Mouse (Mus musculus) ES-E14 (cell line): Measurements from ENCODE around the gene Apol7c. TPM values are rescaled to one million over a fixed set of nuclear protein-coding genes. Genes with fewer than 3 reads are reported as not detected.
"Not testable (repeated sequence)": the region's sequence is repeated elsewhere in the genome, so short reads cannot be mapped to it uniquely, and the experiment has no call there.

Source experiments
- DNase-seq: peaks from one replicate; pipeline ENCODE4 v3.0.0-alpha.2; 2013; ENCODE audit warnings: low read depth, low spot score
- H3K27ac ChIP-seq: 2 replicates; pipeline ENCODE4 v1.5.1; 2012; ENCODE audit warnings: low read depth, mild to moderate bottlenecking, low read length, moderate library complexity, mixed read lengths; ENCODE audit not compliant: poor library complexity, insufficient read depth, severe bottlenecking
- H3K36me3 ChIP-seq: 2 replicates; pipeline ENCODE4 v1.6.1; 2012; ENCODE audit warnings: mild to moderate bottlenecking, low read length, moderate library complexity, mixed read lengths; ENCODE audit not compliant: control insufficient read depth, poor library complexity, insufficient read depth, severe bottlenecking
- H3K4me1 ChIP-seq, 2 experiments: fragments of 150-350 bp in 1 of 2; sonication (generic) in 1 of 2; 2 replicates each; pipeline ENCODE4 v1.6.1; 2012; ENCODE audit warnings: low read length in 2 of 2, mild to moderate bottlenecking in 1 of 2, mixed read lengths in 1 of 2; ENCODE audit not compliant: control insufficient read depth in 2 of 2, insufficient read depth in 2 of 2, poor library complexity in 1 of 2
- H3K4me3 ChIP-seq, 2 experiments: fragments of 150-350 bp in 1 of 2; sonication (generic) in 1 of 2; 2 replicates each; pipeline ENCODE4 v1.5.1; 2012; ENCODE audit warnings: low read length in 2 of 2, low read depth in 1 of 2, mild to moderate bottlenecking in 1 of 2, mixed read lengths in 1 of 2; ENCODE audit not compliant: insufficient read depth in 1 of 2, poor library complexity in 1 of 2, severe bottlenecking in 1 of 2
- H3K9ac ChIP-seq: 2 replicates; pipeline ENCODE4 v1.6.1; 2012; ENCODE audit warnings: low read depth, mild to moderate bottlenecking, low read length, mixed read lengths; ENCODE audit not compliant: poor library complexity, insufficient read depth, severe bottlenecking
- H3K9me3 ChIP-seq: fragments of 150-350 bp; sonication (generic); 2 replicates; pipeline ENCODE4 v1.6.1; 2012; ENCODE audit warnings: low read depth, mild to moderate bottlenecking, low read length; ENCODE audit not compliant: control insufficient read depth, insufficient read depth
- CHD2 ChIP-seq: IDR thresholded peaks from 2 replicates; pipeline ENCODE4 v1.6.1; 2014; ENCODE audit warnings: mild to moderate bottlenecking, low read depth, low read length, inconsistent platforms
- HCFC1 ChIP-seq: IDR thresholded peaks from 2 replicates; pipeline ENCODE4 v1.6.1; 2012; ENCODE audit warnings: low read length, inconsistent platforms, borderline replicate concordance; ENCODE audit not compliant: insufficient read depth
- MAFK ChIP-seq: IDR thresholded peaks from 2 replicates; pipeline ENCODE4 v1.6.1; 2014; ENCODE audit warnings: mild to moderate bottlenecking, low read depth, low read length, inconsistent platforms; ENCODE audit not compliant: insufficient read depth
- ZC3H11A ChIP-seq: IDR thresholded peaks from 2 replicates; pipeline ENCODE4 v1.6.1; 2012; ENCODE audit warnings: low read depth, mild to moderate bottlenecking, inconsistent platforms, low read length, borderline replicate concordance
- ZNF384 ChIP-seq: IDR thresholded peaks from 2 replicates; pipeline ENCODE4 v1.6.1; 2012; ENCODE audit warnings: low read depth, low read length, inconsistent platforms
- in situ Hi-C, 2 experiments: fragments of 600-800 bp; cut with MboI; formaldehyde crosslinking; loops; one replicate each; pipeline ENCODE4 v1.15.1; 2025; ENCODE audit warnings: low sequenced_read_pairs in 2 of 2, inconsistent platforms in 1 of 2; ENCODE audit not compliant: unreplicated experiment in 2 of 2
- total RNA-seq: library from RNA; depleted of rRNA; stranded (reverse); fragments of 300-350 nt; gene quantifications from 2 replicates; pipeline ENCODE4 v1.2.3, GENCODE M21; 2012; rRNA removed

The Apol7c gene
- total RNA-seq, 1 experiment = not detected

DNA sequence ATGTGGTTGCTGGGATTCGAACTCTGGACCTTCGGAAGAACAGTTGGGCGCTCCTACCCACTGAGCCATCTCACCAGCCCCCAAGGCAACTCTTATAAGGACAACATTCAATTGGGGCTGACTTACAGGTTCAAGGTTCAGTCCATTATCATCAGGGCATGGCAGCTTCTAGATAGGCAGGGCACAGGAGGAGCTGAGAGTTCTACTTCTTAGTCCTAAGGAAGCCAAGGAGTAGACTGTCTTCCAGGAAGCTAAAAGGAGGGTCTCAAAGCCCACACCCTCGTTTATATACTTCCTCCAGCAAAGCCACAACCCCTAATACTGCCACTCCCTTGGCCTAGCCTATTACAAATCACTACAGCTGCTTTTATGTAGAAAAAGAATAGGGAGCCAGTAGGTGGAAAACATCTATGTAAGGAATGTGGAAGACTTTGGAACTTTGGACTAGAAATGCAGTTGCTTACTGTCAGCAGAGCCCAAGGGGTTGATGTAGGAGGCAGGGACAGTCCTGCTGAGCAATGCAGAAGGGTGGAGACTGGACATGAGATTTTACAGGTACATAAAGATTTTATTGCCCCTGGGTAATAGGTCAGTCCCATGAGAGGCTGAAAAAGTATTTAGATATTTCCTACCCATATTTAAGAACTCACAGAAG lies 50.8 kb downstream of the Apol7c start:
- Histone ChIP-seq H3K27ac (no peak overlapping the region), H3K9me3 (no peaks in the 10 kb centered on the region), H3K4me3 (no peak overlapping the region), H3K36me3 (no peaks in the 10 kb centered on the region), H3K4me1 (no peaks in the 10 kb centered on the region), H3K9ac (no peak overlapping the region)
- no peak for TF ChIP-seq CHD2
- no peak for TF ChIP-seq MAFK
- TF ChIP-seq ZC3H11A = no peak
- no peak for TF ChIP-seq ZNF384
- TF ChIP-seq HCFC1 = no peak
- DNase-seq = no peak
- in situ Hi-C loops = no loop called here

- H3K9me3 ChIP-seq, H3K4me1 ChIP-seq, DNase-seq, H3K4me3 ChIP-seq, H3K36me3 ChIP-seq, H3K27ac ChIP-seq, in situ Hi-C loops, H3K9ac ChIP-seq: not testable (repeated sequence)
Observed at GRCm38 (mm10) chr15:77476693-77477092, 56.4 kb downstream of the Apol7c start, which contains the start of gene Apol10a. Apol10a (plus strand) TSS chr15:77477047.

Other genes with a start within 250 kb of the Apol7c start
- 55.3 and 56.4 TPM in 2 replicates for gene Rbfox2, start 226.3 kb downstream of the Apol7c start, total RNA-seq
- 0.11 and 0.27 TPM in 2 replicates for gene Apol7a, start 134.2 kb downstream of the Apol7c start, total RNA-seq
- not detected in 2 replicates for gene Apol9a, start 122.2 kb downstream of the Apol7c start, total RNA-seq
- 3.0 and 3.8 TPM in 2 replicates for gene Apol7b, start 85.8 kb downstream of the Apol7c start, total RNA-seq
- not detected in 2 replicates for gene Apol10a, start 56.3 kb downstream of the Apol7c start, total RNA-seq
- gene Apol11a, start 25.0 kb downstream of the Apol7c start, total RNA-seq = not detected in 2 replicates
- gene 1700025B11Rik, start 28.6 kb upstream of the Apol7c start, total RNA-seq = not detected in 2 replicates
- 0.21 TPM in 1 of 2 replicates, not detected in the other for gene Apol10b, start 62.8 kb upstream of the Apol7c start, total RNA-seq
- not detected in 2 replicates for gene Gm36245, start 65.9 kb upstream of the Apol7c start, total RNA-seq
- not detected in 2 replicates for gene Apol11b, start 110.0 kb upstream of the Apol7c start, total RNA-seq
- gene Apol7e, start 165.5 kb upstream of the Apol7c start, total RNA-seq = 0.13 TPM in 1 of 2 replicates, not detected in the other
- gene Apol9b, start 195.7 kb upstream of the Apol7c start, total RNA-seq = not detected in 2 replicates
- gene Apol8, start 223.7 kb upstream of the Apol7c start, total RNA-seq = 1.8 and 3.1 TPM in 2 replicates